Mouse (Mus musculus): ENCODE measurements at regions not wholly inside any gene's neighbourhood (a gene's known extent, or its start where the extent isn't known, plus 50 kb on each side); places are given as distances from the start of the nearest gene placed in this dataset.

DNA sequence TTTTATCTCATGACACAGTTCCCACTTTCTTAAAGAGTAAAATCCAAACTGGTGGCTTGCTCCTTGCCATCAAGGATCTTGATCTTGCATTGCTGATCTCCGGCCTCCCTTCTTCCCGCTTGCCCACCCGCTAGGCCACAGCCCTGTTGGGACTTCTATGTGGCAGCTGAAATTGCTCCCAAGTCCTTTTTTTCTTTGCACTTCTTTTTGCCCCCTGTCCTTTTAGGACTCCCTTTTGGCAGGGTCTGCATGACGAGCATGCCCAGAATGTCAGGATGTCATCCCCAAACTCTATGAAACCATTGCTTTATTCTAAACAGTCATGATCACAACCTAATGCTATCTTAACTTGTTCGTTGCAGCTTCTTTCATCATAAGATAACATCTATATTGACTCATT is 588.6 kb downstream of the Tox3 start:
- TF ChIP-seq CTCF (conservative IDR thresholded peaks at IDR 0.05; ENCODE audit: insufficient read depth, insufficient read length, low read depth, low read length): no peak
- no peak for TF ChIP-seq POLR2A (IDR thresholded peaks at IDR 0.05; ENCODE audit: low read depth, low read length)

Data from kidney, adult 2 months (tissue).